In the genomic region with DNA sequence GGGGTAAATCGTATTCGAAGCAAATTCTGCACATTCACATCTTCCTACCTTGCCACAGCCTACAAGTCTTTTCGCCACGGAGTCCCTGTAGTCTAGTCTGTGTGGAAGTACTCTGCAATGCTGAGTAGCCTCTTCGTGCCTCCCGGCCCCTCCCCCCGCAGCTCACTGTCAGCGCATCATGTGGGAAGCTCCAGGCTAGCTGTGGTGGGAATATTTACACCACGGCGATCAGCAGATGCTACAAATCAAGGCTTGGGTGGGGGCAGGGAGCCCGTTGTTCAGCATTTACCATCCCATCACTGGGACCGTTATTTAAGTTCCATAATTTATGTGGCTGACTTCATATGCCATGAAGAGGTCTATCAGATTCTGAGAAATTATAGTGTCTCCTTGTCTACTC, we compare ENCODE assay signal across 16 mouse cellular contexts.
DNase-seq lines count a peak whose midpoint lies in the region; ATAC-seq lines count a peak whose summit lies in the region.
"Had no signal": no experiment of that assay in that cellular context is flagged by ENCODE, and none has a peak within 500 bp of the region (broad histone marks: within the 10 kb centered on the region; RNA-seq: fewer than 3 reads in every experiment).

No protein-coding gene starts in this region.

- peak; percentile 4 for DNase-seq in CD4-positive, CD25-positive, alpha-beta regulatory T cell, adult 2 months (ENCODE audit: low read depth, low spot score)
- DNase-seq in cerebellum, postnatal 10 days: peak; percentile 32 to 53
- DNase-seq in retina, postnatal 1 day: peak; percentile 40
- DNase-seq in retina, embryonic 14.5 days (ENCODE audit: low spot score): no peak
- peak; percentile 40 for DNase-seq in MN1 (ENCODE audit: low spot score)
- no peak for DNase-seq in neural tube, embryonic 10.5 days (ENCODE audit: extremely low spot score, low spot score)
- DNase-seq: adrenal gland, adult 2 months; cerebellum, adult 2 months; gastrocnemius, adult 2 months; gastrocnemius, postnatal 14 days; heart, adult 11 months; kidney, adult 18-20 months had no signal

- no peak for ATAC-seq in CD4-positive, CD25-positive, alpha-beta regulatory T cell, adult 4 months
- no peak for ATAC-seq in cerebellum, adult (ENCODE audit: insufficient number of reproducible peaks, low FRiP score, low TSS enrichment)
- ATAC-seq: forebrain, embryonic 16.5 days; intestine, embryonic 16.5 days had no signal

Comparison
In these comparisons a context has a peak if more than half of its experiments do, and no peak if none do; other contexts are left out.
1. DNase-seq: peak in CD4-positive, CD25-positive, alpha-beta regulatory T cell, adult 2 months (single experiment), cerebellum, postnatal 10 days (2 of 2), retina, postnatal 1 day (single experiment) and MN1 (single experiment); none in retina, embryonic 14.5 days (single experiment) and neural tube, embryonic 10.5 days (single experiment).